Mouse (Mus musculus) kidney, adult 2 months (tissue): Measurements from ENCODE around the gene Sf3a1.

Experiments
- CTCF ChIP-seq: fragments of 200-500 bp; conservative IDR thresholded peaks from 2 replicates; pipeline ENCODE4 v1.5.1; 2011; ENCODE audit warnings: low read depth, mild to moderate bottlenecking, control low read depth, low read length, moderate library complexity, mixed read lengths; ENCODE audit not compliant: insufficient read depth, insufficient read length
- POLR2A ChIP-seq: fragments of 200-500 bp; IDR thresholded peaks from one replicate; pipeline ENCODE4 v1.6.1; 2011; ENCODE audit warnings: low read depth, low read length, control low read depth

DNA sequence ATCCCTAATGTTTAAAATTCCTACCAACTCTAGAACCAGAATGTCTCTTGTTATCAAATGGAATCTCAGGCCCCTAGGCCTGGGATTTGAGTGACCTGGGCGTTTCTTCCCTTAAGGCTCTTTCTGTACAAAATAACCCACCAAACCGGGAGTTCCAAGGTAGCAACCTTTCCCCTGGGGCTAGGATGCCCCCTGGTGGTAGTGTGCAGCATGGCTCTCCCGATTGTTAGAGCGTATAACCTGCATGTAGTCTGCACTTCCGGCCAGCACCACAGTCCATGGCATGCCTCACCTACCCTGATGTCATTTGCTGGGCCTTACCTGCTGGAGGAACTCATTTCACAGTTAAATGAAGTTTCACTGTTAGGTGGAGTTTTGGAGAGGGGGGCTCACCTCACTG lies 36.2 kb upstream of the Sf3a1 start:
- TF ChIP-seq POLR2A = no peak
- TF ChIP-seq CTCF = peak; percentile 89
